8 mouse cellular contexts compared by ENCODE assay signal in the genomic region with DNA sequence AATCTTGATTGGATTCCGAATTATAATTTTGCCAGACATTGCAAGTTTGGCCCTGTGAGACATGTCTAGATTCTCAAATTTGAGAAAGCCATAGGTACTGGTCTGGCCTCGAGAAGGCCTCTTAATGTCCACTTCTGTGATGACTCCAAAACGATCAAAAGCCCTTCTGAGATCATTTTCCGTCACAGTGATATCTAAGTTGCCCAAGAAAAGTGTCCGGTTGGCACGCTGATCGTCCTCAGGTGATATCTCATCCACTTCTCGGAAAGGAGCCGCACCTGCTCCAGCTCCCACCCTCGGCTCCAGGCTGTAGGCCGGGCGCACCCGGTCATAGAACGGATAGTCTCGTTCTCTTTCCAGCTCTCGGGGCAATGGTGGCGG. TPM values are rescaled to one million over a fixed set of nuclear protein-coding genes. Genes with fewer than 3 reads are reported as not detected.
DNase-seq lines count a peak whose midpoint lies in the region; ATAC-seq and TF ChIP-seq lines count a peak whose summit lies in the region.

No protein-coding gene starts in this region.

- WGBS in kidney, adult 2 months = 17% methylated on average over 17 of the region's 17 CpGs
- WGBS in hindbrain, embryonic 11.5 days = 28% methylated on average over 17 of the region's 17 CpGs
- WGBS in midbrain, embryonic 12.5 days = 25% methylated on average over 17 of the region's 17 CpGs

- no peak for ATAC-seq in hindbrain, embryonic 11.5 days (ENCODE audit: low FRiP score)
- ATAC-seq in midbrain, embryonic 12.5 days (ENCODE audit: low FRiP score, low read depth) = no peak

- peak overlapping the region; percentile 93 for H3K4me2 ChIP-seq in hindbrain, embryonic 11.5 days (replicated peaks; ENCODE audit: low read depth, low read length)
- H3K4me2 ChIP-seq in midbrain, embryonic 12.5 days (replicated peaks) = peak overlapping the region; percentile 97

- peak overlapping the region; percentile 97 for H3K4me3 ChIP-seq in kidney, adult 2 months (ENCODE audit: insufficient read depth, low read depth, low read length)
- peak overlapping the region; percentile 89 for H3K4me3 ChIP-seq in bone marrow macrophage, adult 2 months (ENCODE audit: insufficient read depth, low read length)
- peak overlapping the region; percentile 96 for H3K4me3 ChIP-seq in hindbrain, embryonic 11.5 days (ENCODE audit: low read depth, low read length)
- peak overlapping the region; percentile 94 for H3K4me3 ChIP-seq in midbrain, embryonic 12.5 days

- H3K36me3 ChIP-seq in kidney, adult 2 months (ENCODE audit: control insufficient read depth, insufficient read depth, low read length) = peaks cover 1% of the 10 kb centered on the region; the same call in 1 of the 2 replicates
- no peaks in the 10 kb centered on the region for H3K36me3 ChIP-seq in hindbrain, embryonic 11.5 days (ENCODE audit: control insufficient read depth, insufficient read depth, low read length)
- H3K36me3 ChIP-seq in midbrain, embryonic 12.5 days = peaks cover 19% of the 10 kb centered on the region

- H3K4me1 ChIP-seq in kidney, adult 2 months (ENCODE audit: control insufficient read depth, insufficient read depth, low read length) = peaks cover 13% of the 10 kb centered on the region; the same call in 1 of the 2 replicates
- peaks cover 16% of the 10 kb centered on the region for H3K4me1 ChIP-seq in bone marrow macrophage, adult 2 months (ENCODE audit: control insufficient read depth, insufficient read depth, low read length)
- H3K4me1 ChIP-seq in hindbrain, embryonic 11.5 days (replicated peaks; ENCODE audit: control insufficient read depth, insufficient read depth, low read length) = peaks cover 15% of the 10 kb centered on the region
- H3K4me1 ChIP-seq in midbrain, embryonic 12.5 days = peaks cover 27% of the 10 kb centered on the region

- no peaks in the 10 kb centered on the region for H3K27me3 ChIP-seq in kidney, adult 2 months (replicated peaks; ENCODE audit: control insufficient read depth, insufficient read depth, low read length)
- no peaks in the 10 kb centered on the region for H3K27me3 ChIP-seq in hindbrain, embryonic 11.5 days (ENCODE audit: control insufficient read depth, insufficient read depth, low read length)
- H3K27me3 ChIP-seq in midbrain, embryonic 12.5 days = no peaks in the 10 kb centered on the region

- no peak overlapping the region for H3K27ac ChIP-seq in kidney, adult 2 months (ENCODE audit: insufficient read depth, low read depth, low read length)
- H3K27ac ChIP-seq in bone marrow macrophage, adult 2 months (ENCODE audit: insufficient read depth, low read depth, low read length) = no peak overlapping the region
- peak overlapping the region; percentile 91; the same call in 1 of the 2 replicates for H3K27ac ChIP-seq in hindbrain, embryonic 11.5 days (ENCODE audit: low read depth, low read length)
- peak overlapping the region; percentile 91 for H3K27ac ChIP-seq in midbrain, embryonic 12.5 days (replicated peaks)

- peak overlapping the region; percentile 92 for H3K9ac ChIP-seq in hindbrain, embryonic 11.5 days (ENCODE audit: low read depth, low read length)
- H3K9ac ChIP-seq in midbrain, embryonic 12.5 days (replicated peaks) = peak overlapping the region; percentile 90

- TF ChIP-seq CTCF in kidney, adult 2 months (conservative IDR thresholded peaks at IDR 0.05; ENCODE audit: insufficient read depth, insufficient read length, low read depth, low read length) = no peak
- no peak for TF ChIP-seq CTCF in bone marrow macrophage, adult 2 months (IDR thresholded peaks at IDR 0.05; ENCODE audit: low read depth, low read length)

- no peak for DNase-seq in kidney, adult 2 months
- no peak for DNase-seq in kidney, postnatal 10 days
- DNase-seq in hindbrain, embryonic 11.5 days (ENCODE audit: low spot score) = no peak
- no peak for DNase-seq in urinary bladder, postnatal 36 days (ENCODE audit: low spot score in 2 of 2)
- DNase-seq in frontal cortex, postnatal 10 days (ENCODE audit: low spot score in 2 of 2) = no peak
- no peak for DNase-seq in right cerebral cortex, postnatal 10 days (ENCODE audit: low spot score in 2 of 2)

- H3K9me3 ChIP-seq in hindbrain, embryonic 11.5 days (ENCODE audit: control insufficient read depth, low read length) = no peaks in the 10 kb centered on the region
- H3K9me3 ChIP-seq in midbrain, embryonic 12.5 days = no peaks in the 10 kb centered on the region

- no peak for TF ChIP-seq POLR2A in kidney, adult 2 months (IDR thresholded peaks at IDR 0.05; ENCODE audit: low read depth, low read length)
- TF ChIP-seq POLR2A in bone marrow macrophage, adult 2 months (IDR thresholded peaks at IDR 0.05; ENCODE audit: borderline replicate concordance, low read depth, low read length) = no peak

RNA-seq across cellular contexts. Expression of a gene that starts 1.7 kb away (rescaled TPM):
- 6.2 and 6.4 TPM in 2 replicates for polyA plus RNA-seq in kidney, adult 2 months (2012; rRNA removed)
- polyA plus RNA-seq in bone marrow macrophage, adult 2 months (2012; ENCODE audit: insufficient read depth, insufficient read length, missing spikeins) = 16.0 and 16.9 TPM in 2 replicates
- 16.3 and 19.5 TPM in 2 replicates for polyA plus RNA-seq in hindbrain, embryonic 11.5 days (2014; fragmentation: Nextera tagmentation; extraction: Ambion mirVana)
- polyA plus RNA-seq in midbrain, embryonic 12.5 days (2016; fragmentation: Nextera tagmentation; extraction: Ambion mirVana) = 15.7 and 17.5 TPM in 2 replicates

RNA-seq across cellular contexts. Expression of a gene that starts 40.7 kb away (rescaled TPM):
- 48.2 and 50.8 TPM in 2 replicates for polyA plus RNA-seq in kidney, adult 2 months (2012; rRNA removed)
- not detected in 2 replicates for polyA plus RNA-seq in bone marrow macrophage, adult 2 months (2012; ENCODE audit: insufficient read depth, insufficient read length, missing spikeins)
- polyA plus RNA-seq in hindbrain, embryonic 11.5 days (2014; fragmentation: Nextera tagmentation; extraction: Ambion mirVana) = 2.2 and 4.0 TPM in 2 replicates
- polyA plus RNA-seq in midbrain, embryonic 12.5 days (2016; fragmentation: Nextera tagmentation; extraction: Ambion mirVana) = 3.7 TPM in 2 replicates

RNA-seq across cellular contexts. Expression of a gene that starts 53.1 kb away (rescaled TPM):
- polyA plus RNA-seq in kidney, adult 2 months (2012; rRNA removed) = 225 and 280 TPM in 2 replicates
- polyA plus RNA-seq in bone marrow macrophage, adult 2 months (2012; ENCODE audit: insufficient read depth, insufficient read length, missing spikeins) = 130 and 131 TPM in 2 replicates
- 203 TPM in 2 replicates for polyA plus RNA-seq in hindbrain, embryonic 11.5 days (2014; fragmentation: Nextera tagmentation; extraction: Ambion mirVana)
- polyA plus RNA-seq in midbrain, embryonic 12.5 days (2016; fragmentation: Nextera tagmentation; extraction: Ambion mirVana) = 160 and 167 TPM in 2 replicates

Comparison
In these comparisons a context has a peak if more than half of its experiments do, and no peak if none do; other contexts are left out.
1. H3K27ac ChIP-seq: peak in hindbrain, embryonic 11.5 days (single experiment) and midbrain, embryonic 12.5 days (single experiment); none in kidney, adult 2 months (single experiment) and bone marrow macrophage, adult 2 months (single experiment).
2. Peak in every context shown above with its lines, with median percentiles within 50 percentile points of each other: H3K4me3 ChIP-seq.